Mouse (Mus musculus) midbrain, embryonic 12.5 days (tissue): ENCODE data around the gene Ptpre. TPM values are rescaled to one million over a fixed set of nuclear protein-coding genes. Genes with fewer than 3 reads are reported as not detected.

Experiments
- ATAC-seq: fragments of 200-750 bp; cut with Nextera tagmentation; 2 replicates; pipeline ENCODE4 v1.8.0; 2017; ENCODE audit warnings: low read depth, moderate TSS enrichment, moderate library complexity; ENCODE audit not compliant: low FRiP score
- H3K27ac ChIP-seq: fragments of 300-500 bp; sonication (generic); replicated peaks from 2 replicates; pipeline ENCODE4 v1.5.1; 2016; ENCODE audit warnings: mild to moderate bottlenecking
- H3K27me3 ChIP-seq: fragments of 300-500 bp; sonication (generic); 2 replicates; pipeline ENCODE4 v1.6.1; 2016; ENCODE audit warnings: mild to moderate bottlenecking
- H3K36me3 ChIP-seq: fragments of 300-500 bp; sonication (generic); 2 replicates; pipeline ENCODE4 v1.6.1; 2016
- H3K4me1 ChIP-seq: fragments of 300-500 bp; sonication (generic); 2 replicates; pipeline ENCODE4 v1.6.1; 2016
- H3K4me2 ChIP-seq: fragments of 300-500 bp; sonication (generic); replicated peaks from 2 replicates; pipeline ENCODE4 v1.6.1; 2016; ENCODE audit warnings: mild to moderate bottlenecking, moderate library complexity
- H3K4me3 ChIP-seq: fragments of 300-500 bp; sonication (generic); 2 replicates; pipeline ENCODE4 v1.5.1; 2016; ENCODE audit warnings: mild to moderate bottlenecking
- H3K9ac ChIP-seq: fragments of 300-500 bp; sonication (generic); replicated peaks from 2 replicates; pipeline ENCODE4 v1.6.1; 2016; ENCODE audit warnings: mild to moderate bottlenecking, moderate library complexity
- H3K9me3 ChIP-seq: fragments of 300-500 bp; sonication (generic); 2 replicates; pipeline ENCODE4 v1.6.1; 2016; ENCODE audit warnings: mild to moderate bottlenecking
- WGBS: fragments of 180-500 bp; shearing (Covaris S2); methylation state at CpG from one replicate; pipeline ENCODE4 v1.1.7; 2016; 5-methylcytosine and 5-hydroxymethylcytosine counted together
- polyA plus RNA-seq: library from polyadenylated mRNA; unstranded; fragments of >200 nt; fragmentation: Nextera tagmentation; extraction: Ambion mirVana; gene quantifications from 2 replicates; pipeline ENCODE4 v1.2.1, GENCODE M21; 2016

The Ptpre gene
- polyA plus RNA-seq, 1 experiment from 2014 or later, result 1.4 TPM

- no peak overlapping the region for H3K4me2 ChIP-seq
- H3K9ac ChIP-seq, result no peak overlapping the region
- no peaks in the 10 kb centered on the region for H3K9me3 ChIP-seq
- WGBS, result 69% methylated on average over 7 of the region's 7 CpGs
- ATAC-seq, result no peak
- H3K27me3 ChIP-seq, result no peaks in the 10 kb centered on the region
- no peak overlapping the region for H3K4me3 ChIP-seq
- 0 out of 2 replicates have a peak, but pooled peaks cover 5% of the 10 kb centered on the region for H3K4me1 ChIP-seq
- no peaks in the 10 kb centered on the region for H3K36me3 ChIP-seq
- H3K27ac ChIP-seq, result no peak overlapping the region
Observed at GRCm38 (mm10) chr7:135598303-135598855, 61.1 kb downstream of the Ptpre start.

DNA sequence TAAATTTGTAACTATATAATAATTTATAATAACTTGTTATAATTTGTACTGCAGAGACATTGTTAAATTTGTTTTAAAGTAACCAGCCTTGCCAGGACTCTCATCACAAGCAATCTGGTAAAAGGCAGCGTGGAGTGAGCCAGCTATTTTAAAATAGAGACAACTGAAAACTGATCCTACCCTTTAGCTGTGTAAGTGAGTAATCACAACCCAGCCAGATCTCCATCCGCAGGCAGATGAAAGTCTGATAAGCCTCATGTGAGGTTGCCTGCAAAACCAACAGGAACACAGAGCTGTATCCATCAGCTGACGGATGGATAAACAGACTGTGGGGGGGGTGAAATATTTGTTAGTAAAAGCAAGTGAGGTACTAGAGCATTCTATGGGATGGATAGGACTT, 62.8 kb downstream of the Ptpre start:
- H3K27ac ChIP-seq, result no peak overlapping the region
- H3K27me3 ChIP-seq, result no peaks in the 10 kb centered on the region
- no peak overlapping the region for H3K9ac ChIP-seq
- no peak for ATAC-seq
- 0 out of 2 replicates have a peak, but pooled peaks cover 5% of the 10 kb centered on the region for H3K4me1 ChIP-seq
- H3K9me3 ChIP-seq, result no peaks in the 10 kb centered on the region
- WGBS, result 90% methylated on average over 3 of the region's 3 CpGs
- H3K4me2 ChIP-seq, result no peak overlapping the region
- H3K4me3 ChIP-seq, result no peak overlapping the region
- H3K36me3 ChIP-seq, result no peaks in the 10 kb centered on the region

GRCm38 (mm10) chr7:135601607-135602006, 64.3 kb downstream of the Ptpre start:
- 90% methylated on average over 8 of the region's 8 CpGs for WGBS
- ATAC-seq, result no peak
- H3K9ac ChIP-seq, result no peak overlapping the region

DNA sequence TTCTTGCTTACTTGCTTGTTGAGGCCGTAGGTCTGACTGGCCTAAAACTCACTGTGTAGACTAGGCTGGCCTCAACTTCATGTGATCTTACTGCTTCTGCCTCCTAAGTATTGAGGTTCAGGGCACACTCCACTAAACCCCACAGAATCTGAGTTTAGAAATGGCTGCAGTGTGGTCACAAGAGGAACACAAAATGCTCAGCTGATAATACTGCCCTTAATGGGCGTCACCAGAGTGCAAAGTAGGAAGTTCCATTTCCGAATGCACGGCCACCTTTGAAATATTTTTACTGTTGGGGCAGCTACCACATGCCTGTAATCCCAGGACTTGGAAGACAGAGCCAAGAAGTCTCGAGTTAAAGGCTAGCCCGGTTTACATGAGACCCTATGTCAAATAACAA, 65.0 kb downstream of the Ptpre start:
- Histone ChIP-seq H3K4me2 (no peak overlapping the region), H3K4me3 (no peak overlapping the region)

More at GRCm38 (mm10) chr7:135601607-135602006, 64.3 kb downstream of the Ptpre start:
- H3K27me3 ChIP-seq, result no peaks in the 10 kb centered on the region
- no peak overlapping the region for H3K27ac ChIP-seq
- H3K36me3 ChIP-seq, result no peaks in the 10 kb centered on the region
- no peak overlapping the region for H3K4me3 ChIP-seq
- H3K4me1 ChIP-seq, result 0 out of 2 replicates have a peak, but pooled peaks cover 3% of the 10 kb centered on the region
- no peak overlapping the region for H3K4me2 ChIP-seq
- no peaks in the 10 kb centered on the region for H3K9me3 ChIP-seq

DNA sequence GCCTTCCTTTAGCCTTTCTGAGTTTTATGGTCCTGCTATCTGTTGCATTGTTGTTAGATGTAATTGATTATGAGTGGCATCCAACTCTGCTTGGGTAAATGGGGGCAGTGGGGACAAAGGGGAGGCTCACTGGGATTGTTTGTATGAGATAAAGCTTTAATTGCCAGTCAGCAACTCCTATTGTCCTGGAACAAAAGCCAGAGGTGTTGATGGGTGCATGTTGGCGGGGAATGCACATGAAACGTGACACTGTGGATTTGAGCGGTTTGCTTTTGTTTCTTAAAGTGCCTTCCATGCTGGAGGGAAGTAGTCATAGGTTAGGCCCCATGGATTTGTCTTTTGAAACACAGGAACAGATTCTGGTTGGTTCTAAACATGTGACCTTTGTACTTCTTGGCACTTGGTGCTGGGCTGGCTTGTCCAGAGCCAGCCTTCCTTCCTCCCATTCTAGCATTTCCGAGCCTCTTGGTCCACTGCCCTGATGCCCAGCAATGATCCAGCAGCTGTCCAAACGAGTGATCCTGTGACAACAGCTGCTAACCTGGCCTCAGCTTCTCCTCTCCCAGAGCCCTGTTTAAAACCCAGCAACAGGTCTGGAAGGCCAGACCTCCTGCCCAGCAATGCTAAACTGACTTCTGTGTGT, 65.7 kb downstream of the Ptpre start:
- WGBS, result 40% methylated on average over 5 of the region's 5 CpGs
- H3K9ac ChIP-seq, result no peak overlapping the region
- no peak overlapping the region for H3K4me3 ChIP-seq
- H3K27me3 ChIP-seq, result no peaks in the 10 kb centered on the region
- H3K4me1 ChIP-seq, result 0 out of 2 replicates have a peak, but pooled peaks cover under 1% of the 10 kb centered on the region
- no peak for ATAC-seq
- H3K9me3 ChIP-seq, result no peaks in the 10 kb centered on the region
- H3K27ac ChIP-seq, result no peak overlapping the region
- no peak overlapping the region for H3K4me2 ChIP-seq
- no peaks in the 10 kb centered on the region for H3K36me3 ChIP-seq

More for the DNA sequence above, 65.0 kb downstream of the Ptpre start:
- no peak overlapping the region for H3K9ac ChIP-seq
- H3K27ac ChIP-seq, result no peak overlapping the region
- no peaks in the 10 kb centered on the region for H3K9me3 ChIP-seq
- 90% methylated on average over 6 of the region's 6 CpGs for whole genome bisulfite sequencing
- no peaks in the 10 kb centered on the region for H3K36me3 ChIP-seq
- ATAC-seq, result no peak
- 0 out of 2 replicates have a peak, but pooled peaks cover 3% of the 10 kb centered on the region for H3K4me1 ChIP-seq
- no peaks in the 10 kb centered on the region for H3K27me3 ChIP-seq

GRCm38 (mm10) chr7:135605002-135605803, 67.9 kb downstream of the Ptpre start:
- H3K27me3 ChIP-seq, result no peaks in the 10 kb centered on the region
- H3K4me3 ChIP-seq, result no peak overlapping the region
- no peak overlapping the region for H3K27ac ChIP-seq
- no peak for ATAC-seq
- H3K4me2 ChIP-seq, result no peak overlapping the region
- no peaks in the 10 kb centered on the region for H3K9me3 ChIP-seq
- WGBS, result 69% methylated on average over 15 of the region's 15 CpGs
- H3K9ac ChIP-seq, result no peak overlapping the region
- no peaks in the 10 kb centered on the region for H3K36me3 ChIP-seq
- H3K4me1 ChIP-seq, result peaks cover 4% of the 10 kb centered on the region; the same call in 1 of the 2 replicates

DNA sequence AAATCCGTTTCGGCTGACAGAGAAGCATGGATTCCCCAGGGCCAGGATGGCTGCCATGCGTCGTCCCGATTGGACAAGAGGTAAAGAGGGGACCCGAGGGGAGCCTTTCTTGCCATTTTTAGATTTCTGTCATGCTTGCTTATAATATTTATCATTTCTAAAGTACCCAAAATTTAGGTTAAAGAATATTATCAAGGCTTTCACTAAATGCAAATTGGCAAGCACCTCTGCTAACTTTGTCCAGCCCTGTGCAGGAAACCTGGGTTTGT, 68.5 kb downstream of the Ptpre start:
- no peak for ATAC-seq
- 89% methylated on average over 6 of the region's 6 CpGs for WGBS
- H3K4me1 ChIP-seq, result peaks cover 4% of the 10 kb centered on the region; the same call in 1 of the 2 replicates
- H3K4me3 ChIP-seq, result no peak overlapping the region
- H3K27ac ChIP-seq, result no peak overlapping the region
- H3K27me3 ChIP-seq, result no peaks in the 10 kb centered on the region
- no peaks in the 10 kb centered on the region for H3K36me3 ChIP-seq
- H3K4me2 ChIP-seq, result no peak overlapping the region
- H3K9ac ChIP-seq, result no peak overlapping the region
- no peaks in the 10 kb centered on the region for H3K9me3 ChIP-seq

GRCm38 (mm10) chr7:135608208-135608607, 70.9 kb downstream of the Ptpre start:
- H3K4me3 ChIP-seq, result no peak overlapping the region
- H3K9me3 ChIP-seq, result no peaks in the 10 kb centered on the region
- H3K4me1 ChIP-seq, result peaks cover 4% of the 10 kb centered on the region; the same call in 1 of the 2 replicates
- no peaks in the 10 kb centered on the region for H3K27me3 ChIP-seq
- no peak overlapping the region for H3K9ac ChIP-seq
- 89% methylated on average over 4 of the region's 4 CpGs for WGBS
- H3K36me3 ChIP-seq, result no peaks in the 10 kb centered on the region
- no peak for ATAC-seq
- H3K4me2 ChIP-seq, result no peak overlapping the region
- no peak overlapping the region for H3K27ac ChIP-seq

DNA sequence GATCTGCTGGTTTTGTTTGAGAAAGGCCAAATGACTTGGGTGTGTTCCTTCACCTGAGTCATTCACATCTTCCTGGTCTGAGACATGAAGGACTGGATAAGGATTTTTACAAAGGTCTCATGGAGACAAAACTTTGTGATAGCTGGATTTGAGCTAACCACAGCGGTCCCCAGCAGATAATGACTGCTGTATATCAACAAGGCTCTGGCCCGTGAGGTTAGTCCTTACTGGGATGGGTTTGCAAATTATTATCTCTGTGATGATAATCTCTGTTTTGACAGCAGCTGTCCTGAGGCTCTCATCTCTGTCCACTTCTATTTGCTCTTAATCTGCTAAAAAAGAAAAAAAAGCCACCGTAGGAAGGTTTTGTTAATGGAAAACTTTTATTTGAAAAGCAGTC, 71.7 kb downstream of the Ptpre start:
- no peak overlapping the region for H3K4me2 ChIP-seq
- H3K9me3 ChIP-seq, result no peaks in the 10 kb centered on the region
- H3K9ac ChIP-seq, result no peak overlapping the region
- peaks cover 4% of the 10 kb centered on the region; the same call in 1 of the 2 replicates for H3K4me1 ChIP-seq
- ATAC-seq, result no peak
- no peak overlapping the region for H3K27ac ChIP-seq
- H3K27me3 ChIP-seq, result no peaks in the 10 kb centered on the region
- no peak overlapping the region for H3K4me3 ChIP-seq
- no peaks in the 10 kb centered on the region for H3K36me3 ChIP-seq
- 47% methylated on average over 3 of the region's 3 CpGs for WGBS

DNA sequence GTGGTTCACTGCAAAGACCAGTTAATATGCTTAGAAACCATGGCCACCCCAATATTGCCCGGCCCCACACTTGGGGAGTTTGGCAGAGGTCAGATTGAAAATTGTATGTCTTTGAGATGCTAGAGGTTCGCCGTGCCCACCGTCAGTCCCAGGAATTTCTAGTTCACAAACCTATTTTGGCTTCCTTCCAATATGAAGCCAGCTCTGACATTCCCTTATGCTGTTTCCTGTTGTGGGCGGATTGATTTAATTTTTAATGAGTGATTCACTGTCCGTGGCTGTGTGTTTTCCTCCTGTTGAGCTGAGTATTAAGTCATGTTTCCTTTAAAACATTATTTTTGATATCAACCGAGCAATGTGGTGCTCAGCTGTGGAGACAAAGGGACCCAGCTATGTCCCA, 72.4 kb downstream of the Ptpre start:
- ATAC-seq, result no peak
- no peak overlapping the region for H3K27ac ChIP-seq
- H3K9me3 ChIP-seq, result no peaks in the 10 kb centered on the region
- no peak overlapping the region for H3K9ac ChIP-seq
- no peak overlapping the region for H3K4me3 ChIP-seq
- H3K27me3 ChIP-seq, result no peaks in the 10 kb centered on the region
- 76% methylated on average over 7 of the region's 7 CpGs for WGBS
- peaks cover 4% of the 10 kb centered on the region; the same call in 1 of the 2 replicates for H3K4me1 ChIP-seq
- H3K36me3 ChIP-seq, result no peaks in the 10 kb centered on the region
- H3K4me2 ChIP-seq, result no peak overlapping the region

- Histone ChIP-seq H3K4me3 (no peak overlapping the region), H3K27me3 (no peaks in the 10 kb centered on the region), H3K4me2 (no peak overlapping the region), H3K9ac (no peak overlapping the region), H3K27ac (no peak overlapping the region), H3K36me3 (no peaks in the 10 kb centered on the region), H3K4me1 (peaks cover 4% of the 10 kb centered on the region; the same call in 1 of the 2 replicates), H3K9me3 (no peaks in the 10 kb centered on the region)
- 39% methylated on average over 16 of the region's 16 CpGs for WGBS
- no peak for ATAC-seq
Observed at GRCm38 (mm10) chr7:135612276-135612675, 75.0 kb downstream of the Ptpre start.

GRCm38 (mm10) chr7:135612801-135613200, 75.5 kb downstream of the Ptpre start:
- no peak overlapping the region for H3K4me3 ChIP-seq
- no peaks in the 10 kb centered on the region for H3K36me3 ChIP-seq
- no peak overlapping the region for H3K9ac ChIP-seq
- no peaks in the 10 kb centered on the region for H3K27me3 ChIP-seq
- no peak overlapping the region for H3K4me2 ChIP-seq
- H3K27ac ChIP-seq, result no peak overlapping the region
- peaks cover 6% of the 10 kb centered on the region; the same call in 1 of the 2 replicates for H3K4me1 ChIP-seq
- no peaks in the 10 kb centered on the region for H3K9me3 ChIP-seq
- ATAC-seq, result no peak
- WGBS, result 83% methylated on average over 7 of the region's 7 CpGs
